Mouse (Mus musculus) hematopoietic stem cell, adult 5-6 weeks (primary cell): ENCODE data around the gene Grid1. TPM values are rescaled to one million over a fixed set of nuclear protein-coding genes. Genes with fewer than 3 reads are reported as not detected.

Experiments
- ATAC-seq, 2 experiments: fragments of 125-278 bp in 1 of 2; replicated peaks in 1 of 2; 2 replicates each; pipeline ENCODE4 v1.8.0; 2016 to 2017; ENCODE audit warnings: inconsistent platforms in 2 of 2, mild to moderate bottlenecking in 2 of 2, moderate number of reproducible peaks in 2 of 2, low read depth in 1 of 2, moderate TSS enrichment in 1 of 2; ENCODE audit not compliant: low FRiP score in 2 of 2, poor library complexity in 2 of 2, severe bottlenecking in 2 of 2, insufficient read depth in 1 of 2, low TSS enrichment in 1 of 2
- total RNA-seq: library from RNA; stranded (forward); fragments of 172-1452, 232-1000 nt; gene quantifications from 2 replicates; pipeline ENCODE4 v1.2.3, GENCODE M21; 2017

The Grid1 gene
- total RNA-seq, 1 experiment from 2014 or later, result not detected

DNA sequence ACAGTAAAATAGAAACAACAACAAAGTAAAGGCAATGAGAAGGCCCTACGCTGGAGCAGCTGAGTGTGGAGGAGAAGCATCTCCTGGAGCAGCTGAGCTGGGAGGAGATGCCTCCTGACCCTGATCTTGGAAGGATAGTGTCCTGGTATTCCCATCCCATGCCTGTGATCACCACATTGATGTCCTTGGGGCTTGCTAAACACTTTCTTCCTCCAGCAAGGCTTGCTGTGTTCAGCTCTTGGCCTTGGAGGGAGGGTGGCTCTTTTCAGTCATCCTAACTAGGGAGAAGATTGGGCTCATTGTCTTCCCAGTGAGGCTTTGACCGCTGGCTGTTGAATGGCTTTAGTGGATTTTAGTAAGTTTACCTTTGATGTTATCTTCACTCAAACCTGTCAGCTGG, 210.4 kb downstream of the Grid1 start:
- no peak for ATAC-seq

DNA sequence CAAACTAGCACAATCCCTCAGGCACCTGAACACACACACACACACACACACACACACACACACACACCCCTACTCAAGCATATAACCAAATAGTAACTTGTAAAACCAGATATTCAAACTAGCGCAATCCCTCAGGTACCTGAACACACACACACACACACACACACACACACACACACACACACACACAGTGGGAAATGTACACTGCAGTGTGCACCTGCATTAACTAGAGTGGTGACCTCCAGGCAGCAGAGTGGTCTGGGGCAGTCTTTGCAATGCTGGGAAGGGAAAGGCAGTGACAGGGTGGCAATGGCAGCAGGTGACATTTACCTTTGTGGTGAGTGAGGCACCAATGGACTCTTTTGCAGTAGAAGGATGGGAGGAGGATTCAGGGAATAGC, 212.4 kb downstream of the Grid1 start:
- ATAC-seq, result no peak

DNA sequence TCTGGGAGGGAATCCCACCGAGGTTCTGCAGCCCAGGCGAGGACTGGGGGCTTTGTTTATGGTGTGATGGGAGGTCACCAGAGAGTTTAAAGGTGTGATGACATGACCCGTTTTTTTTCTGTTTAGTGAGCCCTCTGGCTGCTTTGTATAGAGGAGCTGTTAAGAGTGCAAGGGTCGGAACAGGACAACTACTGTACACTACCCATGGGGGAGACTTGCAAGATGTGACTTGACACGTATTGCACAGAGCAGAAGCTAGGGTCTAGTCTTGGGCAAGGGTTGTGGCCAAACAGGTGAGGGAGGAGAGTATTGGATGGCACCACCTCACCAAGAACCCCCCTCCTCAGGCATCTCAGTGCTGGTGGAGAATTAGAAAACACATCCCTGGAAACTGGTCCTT, 224.4 kb downstream of the Grid1 start:
- no peak for ATAC-seq

DNA sequence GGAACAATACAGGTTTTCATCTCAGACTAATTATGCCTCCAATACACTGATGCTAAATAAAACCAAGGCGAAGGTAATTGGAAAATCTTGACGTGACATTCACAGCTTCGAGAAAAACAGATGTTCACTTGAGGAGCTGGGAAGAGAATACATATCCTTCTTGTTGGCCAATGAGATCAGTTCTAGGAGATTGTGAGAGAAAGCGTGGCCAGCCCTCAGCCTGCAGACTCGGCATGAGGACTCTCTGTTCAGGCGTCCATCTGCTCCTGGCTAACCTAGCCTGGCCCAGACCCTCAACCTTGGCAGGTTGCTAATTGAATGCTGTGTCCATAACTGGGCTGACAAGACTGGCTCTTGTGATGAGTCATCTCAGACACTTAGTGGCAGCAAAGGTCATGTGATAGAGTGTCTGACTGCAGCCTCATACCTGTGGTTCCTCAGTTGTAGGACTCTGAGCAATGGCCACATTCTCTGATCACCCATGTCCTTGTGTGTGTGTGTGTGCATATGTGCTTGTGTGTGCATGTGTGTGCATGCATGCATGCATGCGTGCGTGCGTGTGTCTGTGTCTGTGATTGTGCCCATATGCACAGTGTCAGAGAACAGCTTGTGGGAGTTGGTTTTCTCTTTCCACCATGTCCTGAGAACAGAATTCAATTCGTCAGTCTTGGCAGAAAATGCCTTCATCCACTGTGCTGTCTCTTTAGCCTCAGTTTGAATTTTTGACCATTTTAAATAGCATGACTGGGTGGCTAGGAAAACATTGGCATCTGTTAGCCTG, 225.2 kb downstream of the Grid1 start:
- ATAC-seq, result no peak

DNA sequence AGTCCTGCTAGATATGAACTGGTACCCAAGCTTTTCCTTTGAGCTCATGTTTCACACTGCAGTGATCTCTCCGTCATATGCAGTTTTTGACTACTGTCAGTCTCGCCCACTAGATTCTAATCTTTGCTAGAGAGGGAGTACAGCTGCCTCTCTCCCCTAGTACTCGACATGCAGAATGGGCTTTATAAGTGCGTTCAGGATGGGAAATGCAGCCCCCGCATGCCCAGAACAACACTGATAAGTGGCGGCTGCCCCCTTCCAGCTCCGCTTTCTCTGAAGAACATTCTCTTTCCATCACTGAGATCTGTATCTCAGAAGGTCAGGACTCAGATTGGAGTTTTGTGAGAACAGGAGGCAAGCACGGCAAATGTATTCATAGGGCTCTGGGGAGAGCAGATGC, 229.3 kb downstream of the Grid1 start:
- no peak for ATAC-seq

DNA sequence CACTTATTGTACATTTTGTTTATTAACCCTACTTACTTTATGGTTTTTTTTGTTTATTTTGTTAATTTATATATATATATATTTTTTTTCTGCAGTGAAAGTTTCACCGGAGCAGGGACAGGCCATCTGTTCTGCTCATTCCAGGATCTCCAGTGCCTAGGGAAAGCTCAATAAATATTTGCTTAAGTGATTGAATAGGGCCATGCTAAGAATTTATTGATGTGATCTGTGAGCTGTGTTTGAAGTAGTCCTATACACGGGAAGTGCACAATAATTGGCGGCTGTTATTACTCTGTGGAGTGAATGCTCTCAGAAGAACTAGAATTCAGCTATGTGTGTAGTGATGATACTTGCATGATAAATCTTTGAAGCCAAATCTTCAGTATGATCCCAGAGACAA, 234.2 kb downstream of the Grid1 start:
- ATAC-seq, result no peak

DNA sequence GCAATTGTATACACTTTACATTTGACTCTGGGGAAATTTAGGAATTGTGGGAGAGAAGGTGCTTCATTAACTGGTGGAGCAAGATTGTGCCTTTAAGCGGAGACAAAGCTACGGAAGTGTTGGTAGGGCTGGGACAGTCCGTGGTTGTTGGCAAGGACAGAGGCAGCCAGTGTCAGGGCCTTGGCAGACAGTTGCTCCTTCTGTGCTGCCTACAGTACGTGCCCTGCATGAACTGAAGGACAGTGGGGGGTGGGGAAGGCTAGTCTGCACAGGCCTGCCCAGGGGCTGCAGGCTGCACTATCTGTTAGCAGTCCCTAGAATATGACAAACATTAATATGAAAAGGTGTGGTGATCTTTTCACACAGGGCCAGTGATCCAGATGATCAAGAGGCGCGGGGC, 254.7 kb downstream of the Grid1 start:
- no peak for ATAC-seq

DNA sequence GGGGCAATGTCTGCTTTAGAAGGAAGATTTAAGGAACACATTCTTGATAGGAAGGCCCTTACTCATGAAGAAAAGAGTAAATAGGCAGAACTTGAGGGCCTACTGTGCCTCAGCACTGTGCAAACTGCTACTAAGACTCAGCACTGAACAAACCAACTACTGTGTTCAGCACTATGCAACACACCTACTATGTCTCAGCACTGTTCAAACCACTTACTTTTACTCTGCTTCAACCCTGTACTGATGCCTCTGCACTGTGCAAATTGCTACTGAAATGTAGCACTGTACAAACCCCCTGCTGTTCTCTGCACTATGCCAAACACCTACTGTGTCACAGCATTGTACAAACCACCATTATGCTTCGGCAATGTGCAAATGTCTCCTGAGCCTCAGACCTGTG, 260.0 kb downstream of the Grid1 start:
- no peak for ATAC-seq

DNA sequence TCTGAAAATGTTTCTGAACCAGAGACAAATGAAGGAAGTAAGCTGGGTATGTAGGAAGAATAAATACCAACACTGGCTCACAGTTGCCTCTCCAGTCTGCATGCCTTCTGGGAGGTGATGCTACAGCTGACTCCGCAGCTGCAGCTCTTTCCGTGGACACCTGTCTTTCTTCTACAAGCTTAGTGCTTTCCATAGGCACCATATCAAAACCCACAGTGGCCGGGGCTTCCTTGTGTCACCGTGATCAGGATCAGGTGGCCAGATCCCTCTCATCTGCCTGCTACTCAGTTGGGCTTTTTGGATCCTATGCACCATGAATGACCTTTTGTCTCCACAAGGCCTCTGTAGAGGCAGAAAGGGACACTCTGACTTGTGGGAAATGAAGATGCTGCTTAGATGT, 272.7 kb downstream of the Grid1 start:
- ATAC-seq, result no peak

DNA sequence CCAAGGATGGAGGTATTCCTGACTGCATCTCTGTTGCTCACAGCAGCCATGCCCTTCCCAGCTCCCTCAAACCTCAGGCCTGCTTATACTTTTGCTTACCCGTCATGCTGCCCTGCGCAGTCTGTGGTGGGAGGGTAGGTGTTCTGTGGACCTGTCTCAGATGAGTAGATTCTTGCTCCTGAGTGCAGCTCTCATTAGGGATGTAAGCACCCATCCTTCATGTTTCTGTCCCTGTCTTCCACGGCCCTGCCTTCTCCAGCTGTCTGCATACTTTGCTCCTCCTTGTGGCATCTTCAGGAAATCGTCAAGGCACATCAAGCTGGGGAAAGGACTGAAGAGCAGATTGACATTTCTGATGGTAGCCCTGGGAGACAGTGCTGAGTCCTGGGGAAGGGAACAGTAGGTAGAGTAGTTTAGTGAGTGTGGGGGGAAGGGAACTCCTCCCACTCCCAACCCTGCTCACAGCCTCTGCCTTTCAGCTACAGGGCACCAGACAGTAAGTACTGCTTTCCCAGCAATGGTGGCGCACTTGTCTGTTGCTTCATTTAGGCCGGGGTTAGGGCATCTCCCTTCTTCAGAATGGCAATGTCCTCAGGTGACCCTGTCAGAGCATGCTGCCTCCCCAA, 273.8 kb downstream of the Grid1 start:
- no peak for ATAC-seq

DNA sequence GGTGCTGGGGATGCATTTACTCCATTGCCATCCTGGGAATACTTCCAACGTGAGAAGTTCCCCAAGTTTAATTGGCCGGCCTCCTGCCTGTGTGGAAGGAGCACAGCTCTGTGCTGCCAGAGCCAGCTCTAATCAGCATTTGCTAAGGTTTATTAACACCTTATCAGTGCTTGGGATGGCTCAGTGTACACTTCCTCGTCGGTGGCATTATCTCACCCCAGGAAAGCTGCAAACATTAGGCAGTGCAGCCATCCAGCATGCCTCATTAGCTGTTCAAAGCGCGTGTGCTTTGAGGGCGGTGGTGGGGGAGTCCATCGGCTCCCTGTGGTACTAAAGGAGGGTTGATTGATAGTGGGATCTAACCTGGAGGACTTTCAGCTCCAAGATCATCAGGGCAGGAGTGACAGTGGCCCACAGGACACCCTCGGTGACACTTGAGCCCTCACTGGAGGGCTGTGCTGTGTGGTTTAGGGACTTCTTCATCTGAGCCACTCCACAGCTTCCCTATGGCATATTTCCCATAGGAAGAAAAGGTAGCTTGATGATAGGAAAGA, 275.7 kb downstream of the Grid1 start:
- ATAC-seq, result no peak

DNA sequence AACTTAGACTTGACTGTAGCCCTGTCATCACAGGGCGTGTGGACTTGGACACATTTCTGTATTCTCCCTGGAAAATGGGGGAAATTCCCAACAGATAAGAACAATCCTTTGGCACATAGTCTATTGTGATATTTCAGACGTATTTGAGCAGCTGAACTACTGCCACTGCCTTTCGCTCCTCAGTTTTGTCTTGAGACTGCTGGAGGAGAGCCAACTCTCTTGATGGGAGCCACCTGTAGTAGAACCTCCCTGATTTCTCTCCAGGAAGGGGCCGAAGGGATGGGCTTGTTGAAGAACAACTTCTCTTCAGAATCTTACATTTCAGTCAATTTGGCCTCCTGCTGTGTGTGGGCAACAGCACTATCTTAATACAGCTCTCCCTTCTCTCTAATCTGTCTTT, 276.2 kb downstream of the Grid1 start:
- ATAC-seq, result no peak

DNA sequence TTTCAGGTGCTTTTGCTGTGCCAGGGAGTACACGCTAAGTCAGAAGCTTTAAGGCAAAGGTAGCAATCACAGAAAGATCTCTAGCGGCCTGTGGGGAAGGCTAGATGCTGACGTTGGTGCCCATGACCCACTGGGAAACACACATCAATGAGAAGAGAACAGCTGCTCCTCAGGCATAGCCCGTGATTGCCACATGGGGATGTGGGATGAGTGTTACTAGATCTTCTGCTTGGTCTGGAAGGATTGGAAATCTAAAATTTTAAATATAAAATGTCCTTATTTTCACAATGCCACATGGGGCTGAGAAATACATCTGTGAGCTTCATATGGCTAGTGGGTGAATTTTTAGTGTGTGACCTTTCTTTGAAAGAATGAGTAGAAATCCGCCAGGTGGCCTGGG, 277.3 kb downstream of the Grid1 start:
- ATAC-seq, result no peak

DNA sequence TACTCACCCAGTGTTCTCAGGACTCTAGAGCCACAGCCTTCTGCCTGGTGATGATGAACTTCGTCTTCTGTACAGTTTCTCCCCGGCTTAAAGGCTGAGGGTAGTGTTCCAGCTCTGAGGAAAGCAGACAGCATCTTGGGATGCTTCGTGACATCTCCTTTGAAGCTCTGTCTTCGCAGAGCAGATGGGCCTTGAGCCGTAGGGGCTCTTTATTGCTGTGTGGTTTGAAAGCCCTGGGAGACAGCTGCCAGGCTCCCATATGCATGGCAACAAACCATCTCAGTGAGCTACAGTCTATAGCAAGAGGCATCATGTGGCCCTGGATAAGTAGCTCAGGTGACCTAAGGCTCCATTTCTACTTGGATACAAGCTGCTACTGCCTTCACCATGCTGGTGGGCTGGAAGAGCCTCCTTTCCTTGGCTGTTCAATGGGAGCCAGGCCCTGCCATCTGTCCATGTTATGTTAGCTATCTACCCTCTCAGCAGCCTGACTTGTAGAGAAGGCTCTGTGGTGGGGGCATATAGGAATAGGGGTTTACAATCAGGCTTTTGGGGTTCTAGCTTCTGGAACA, 283.8 kb downstream of the Grid1 start:
- ATAC-seq, result no peak

DNA sequence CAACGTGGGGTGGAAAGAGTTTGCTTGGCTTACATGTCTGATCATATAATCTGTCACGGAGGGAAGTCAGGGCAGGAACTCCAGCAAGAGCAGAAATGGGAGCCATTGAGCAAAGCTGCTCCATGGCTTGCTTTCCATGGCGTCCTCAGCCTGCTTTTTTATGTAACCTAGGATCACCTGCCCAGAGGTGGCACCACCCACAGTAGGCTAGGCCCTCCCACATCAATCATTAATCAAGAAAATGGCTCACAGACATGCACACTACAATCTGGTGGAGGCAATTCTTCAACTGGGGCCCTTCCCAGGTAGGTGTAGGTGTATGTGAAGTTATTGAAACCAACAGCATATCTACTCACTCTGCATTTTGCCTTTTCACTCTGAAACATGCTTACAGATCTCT, 287.7 kb downstream of the Grid1 start:
- no peak for ATAC-seq

DNA sequence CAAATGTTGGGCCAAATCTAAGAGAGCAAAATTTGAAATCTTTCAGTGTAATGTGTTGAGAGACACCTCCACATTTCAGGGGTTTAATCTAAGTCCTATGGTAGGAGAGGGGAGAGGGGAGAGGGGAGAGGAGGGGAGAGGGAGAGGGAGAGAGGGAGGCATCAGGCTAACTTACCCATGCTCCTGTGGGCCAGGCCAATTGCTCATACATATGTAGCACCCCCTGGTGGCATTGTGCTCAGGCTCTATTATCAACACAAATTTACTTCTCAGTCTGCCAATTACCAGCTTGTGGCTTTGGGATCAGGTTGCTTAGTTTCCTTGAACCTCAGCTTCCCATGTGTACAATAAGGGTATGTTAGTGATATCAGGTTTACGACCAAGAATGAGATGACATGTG, 291.0 kb downstream of the Grid1 start:
- no peak for ATAC-seq

DNA sequence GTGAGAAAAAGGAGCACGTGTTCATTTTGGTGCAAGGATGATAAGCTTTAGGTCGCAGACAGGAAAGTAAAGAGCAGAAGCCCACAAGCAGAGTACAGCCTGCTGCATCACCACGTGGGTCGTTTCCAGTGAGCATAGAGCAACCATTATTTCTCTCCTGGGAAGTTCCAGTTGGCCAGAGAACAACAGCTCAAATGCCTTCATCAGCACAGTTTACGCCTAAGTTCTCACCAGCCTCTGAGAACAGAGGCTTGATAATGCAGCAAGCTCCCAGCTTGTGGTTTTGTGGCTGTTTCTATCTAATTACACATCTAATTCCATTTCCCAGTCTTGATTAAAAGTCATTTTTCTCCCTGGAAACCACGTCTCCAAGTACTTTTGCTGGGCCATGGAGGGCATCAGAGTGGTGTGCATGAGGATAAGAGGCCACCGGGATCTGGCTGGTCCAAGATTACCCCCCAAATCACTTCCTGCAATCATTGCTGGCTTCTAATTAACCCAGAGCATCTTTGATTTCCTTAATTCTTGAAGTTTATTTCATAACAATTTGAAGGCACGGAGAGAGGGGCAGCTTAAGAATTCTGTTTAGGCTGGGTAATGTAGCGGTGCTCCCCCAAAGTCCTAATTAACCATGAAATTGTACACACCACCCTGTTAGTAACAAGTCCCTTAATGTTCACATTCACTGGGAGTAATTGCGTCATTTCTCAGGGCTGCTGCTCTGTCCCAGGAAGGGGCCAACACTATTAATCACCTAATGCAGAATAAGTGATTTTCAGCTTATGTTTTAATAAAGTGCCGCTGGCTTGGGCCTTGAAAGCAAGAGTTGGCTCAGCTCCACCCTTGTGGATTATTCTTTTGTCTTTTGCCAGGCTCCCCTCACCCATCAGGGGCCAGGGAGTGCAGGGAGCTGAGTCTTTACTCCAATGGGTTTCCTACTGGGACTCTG, 292.7 kb downstream of the Grid1 start:
- no peak for ATAC-seq

DNA sequence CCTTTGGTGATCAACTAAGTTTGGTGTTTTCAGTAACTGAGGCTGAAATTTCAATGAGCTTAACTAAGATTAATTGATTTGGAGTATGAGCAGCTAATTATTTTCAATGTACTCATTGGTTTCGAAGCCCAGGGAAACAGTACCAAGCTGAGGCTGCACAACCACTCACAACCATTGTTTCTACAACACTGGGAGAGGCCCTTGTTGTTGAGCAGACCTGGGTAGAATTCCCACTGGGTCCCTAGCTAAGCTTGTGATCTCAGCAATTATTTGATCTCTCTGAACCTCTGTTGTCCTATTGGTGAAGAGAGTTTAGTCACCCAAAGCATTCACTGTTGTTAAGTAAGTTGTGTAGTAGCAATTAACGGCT, 293.4 kb downstream of the Grid1 start:
- ATAC-seq, result no peak
